ENCODE assay signal across 28 mouse cellular contexts in genomic region chr10:43244262-43244806, GRCm38 (mm10). TPM values are rescaled to one million over a fixed set of nuclear protein-coding genes. Genes with fewer than 3 reads are reported as not detected.
DNase-seq lines count a peak whose midpoint lies in the region; ATAC-seq and TF ChIP-seq lines count a peak whose summit lies in the region.
"Had no signal": no experiment of that assay in that cellular context is flagged by ENCODE, and none has a peak within 500 bp of the region (broad histone marks: within the 10 kb centered on the region; RNA-seq: fewer than 3 reads in every experiment).

No protein-coding gene starts in this region.

- no peak overlapping the region for H3K27ac ChIP-seq in CH12.LX (ENCODE audit: insufficient read depth, low read depth)
- H3K27ac ChIP-seq: heart, embryonic 15.5 days; liver, embryonic 12.5 days had no signal

- H3K9me3 ChIP-seq in megakaryocyte, embryonic 14.5 days, result peaks cover 14% of the 10 kb centered on the region; the same call in 1 of the 2 replicates
- H3K9me3 ChIP-seq in CH12.LX (replicated peaks; ENCODE audit: low read length), result peaks cover 11% of the 10 kb centered on the region
- H3K9me3 ChIP-seq: G1E; heart, embryonic 15.5 days had no signal

- no peaks in the 10 kb centered on the region for H3K27me3 ChIP-seq in megakaryocyte, embryonic 14.5 days (replicated peaks)
- no peaks in the 10 kb centered on the region for H3K27me3 ChIP-seq in CH12.LX (replicated peaks)
- H3K27me3 ChIP-seq: embryonic facial prominence, embryonic 12.5 days; heart, embryonic 15.5 days; liver, embryonic 12.5 days; Patski had no signal

- H3K4me1 ChIP-seq in megakaryocyte, embryonic 14.5 days, result peaks cover 22% of the 10 kb centered on the region
- peaks cover 0 to 24% of the 10 kb centered on the region in 2 experiments; a peak in 3 of 4 replicates for H3K4me1 ChIP-seq in CH12.LX (ENCODE audit: control insufficient read depth in 1 of 2, insufficient read depth in 2 of 2)

- no peak for TF ChIP-seq RAD21 in CH12.LX (IDR thresholded peaks at IDR 0.05; ENCODE audit: low read depth, low read length)

- TF ChIP-seq POLR2A in CH12.LX (IDR thresholded peaks at IDR 0.05; ENCODE audit: low read depth, low read length), result no peak

- TF ChIP-seq EP300 in CH12.LX (IDR thresholded peaks at IDR 0.05; ENCODE audit: low read length), result no peak

- H3K9ac ChIP-seq in CH12.LX (ENCODE audit: insufficient read depth, low read depth), result no peak overlapping the region
- H3K9ac ChIP-seq: embryonic facial prominence, embryonic 12.5 days; heart, embryonic 15.5 days; liver, embryonic 12.5 days; liver, postnatal 0 days had no signal

- DNase-seq in 416B (ENCODE audit: low read depth) (peak; percentile 34), CH12.LX (ENCODE audit: extremely low read depth) (no peak)
- DNase-seq in retina, embryonic 14.5 days (ENCODE audit: low spot score), result peak; percentile 45
- no peak for DNase-seq in urinary bladder, postnatal 10 days (ENCODE audit: low spot score)
- DNase-seq: adrenal gland, postnatal 14 days; cerebellum, adult 11 months; cerebellum, adult 9-10 months; cerebellum, postnatal 36 days; gastrocnemius, adult 2 months; kidney, adult 9 months; kidney, postnatal 10 days; layer of hippocampus, postnatal 36 days; left cerebral cortex, postnatal 4 days; liver, postnatal 0 days; lung, postnatal 36 days; right cerebral cortex, adult 18-20 months; spleen, adult 18-20 months; thymus, adult 2 months; thymus, postnatal 36 days had no signal

- in situ Hi-C loops in CH12.LX (cut with MboI; ENCODE audit: low pct_ligation_motif_present, low pct_unique_long_range_greater_than_20kb, low sequenced_read_pairs), result no loop called here

- dilution Hi-C loops in CH12.LX (cut with MboI; ENCODE audit: extremely low pct_ligation_motif_present, extremely low pct_unique_long_range_greater_than_20kb, low sequenced_read_pairs), result no loop called here

- no peak for TF ChIP-seq CTCF in CH12.LX (conservative IDR thresholded peaks at IDR 0.05 in 1 of 2, IDR thresholded peaks at IDR 0.05 in 1 of 2; ENCODE audit: low read depth in 2 of 2, low read length in 2 of 2)

- H3K4me2 ChIP-seq in CH12.LX (ENCODE audit: insufficient read depth, low read depth, poor library complexity, severe bottlenecking), result no peak overlapping the region
- H3K4me2 ChIP-seq: embryonic facial prominence, embryonic 12.5 days; heart, embryonic 15.5 days had no signal

- H3K4me3 ChIP-seq in megakaryocyte, embryonic 14.5 days (replicated peaks), result peak overlapping the region; percentile 50
- H3K4me3 ChIP-seq in CH12.LX (replicated peaks in 1 of 3; ENCODE audit: low read depth in 2 of 3, low read length in 2 of 3, poor library complexity in 1 of 3), result no peak overlapping the region
- H3K4me3 ChIP-seq: embryonic facial prominence, embryonic 12.5 days; gastrocnemius, adult 2 months; heart, embryonic 15.5 days; liver, embryonic 12.5 days had no signal

- H3K36me3 ChIP-seq in megakaryocyte, embryonic 14.5 days (replicated peaks; ENCODE audit: low read length), result peaks cover 9% of the 10 kb centered on the region
- peaks cover 0 to 15% of the 10 kb centered on the region in 2 experiments for H3K36me3 ChIP-seq in CH12.LX (replicated peaks in 1 of 2; ENCODE audit: control insufficient read depth in 1 of 2, insufficient read depth in 1 of 2, low read length in 1 of 2)
- H3K36me3 ChIP-seq: embryonic facial prominence, embryonic 12.5 days; G1E had no signal

- ATAC-seq in megakaryocyte, adult 5-6 weeks (ENCODE audit: poor library complexity, severe bottlenecking), result no peak
- ATAC-seq: forebrain, embryonic 16.5 days; intestine, embryonic 16.5 days; liver, embryonic 12.5 days; liver, postnatal 0 days; Patski had no signal

- no peaks in the 10 kb centered on the region; the same call in 1 of the 2 replicates for H3K79me2 ChIP-seq in CH12.LX (replicated peaks; ENCODE audit: control insufficient read depth, extremely low read depth, insufficient read depth, poor library complexity, severe bottlenecking)

TF ChIP-seq in CH12.LX, 34 proteins besides CTCF, POLR2A, EP300 and RAD21:
- TF ChIP-seq JUND (conservative IDR thresholded peaks at IDR 0.05; ENCODE audit: low read depth, low read length) (no peak), ZNF384 (IDR thresholded peaks at IDR 0.05; ENCODE audit: low read depth, low read length) (peak; percentile 88)
TF ChIP-seq in CH12.LX: peak in this region for 1.

RNA-seq across cellular contexts. Expression of gene Pdss2, which starts 23.0 kb away (rescaled TPM):
- 2.0 and 3.9 TPM in 2 replicates for polyA plus RNA-seq in megakaryocyte, embryonic 14.5 days (2012; ENCODE audit: insufficient read depth, low replicate concordance)
- total RNA-seq in megakaryocyte, adult 5-6 weeks (2015), result 2.7 and 5.8 TPM in 2 replicates
- 10.1 and 11.4 TPM in 2 replicates for total RNA-seq in megakaryocyte, adult 5-6 weeks (2017)
- total RNA-seq in CH12.LX (2012; rRNA removed) (11.1 and 12.5 TPM in 2 replicates), CH12.LX (2014; rRNA removed) (17.9 and 18.4 TPM in 2 replicates)
- 13.2 and 14.3 TPM in 2 replicates for polyA plus RNA-seq in CH12.LX (2012; ENCODE audit: insufficient read length, low read depth)

Comparison
In these comparisons a context has a peak if more than half of its experiments do, and no peak if none do; other contexts are left out.
1. DNase-seq: peak in 416B (single experiment) and retina, embryonic 14.5 days (single experiment); none in CH12.LX (single experiment) and urinary bladder, postnatal 10 days (single experiment).